Mouse (Mus musculus) ES-Bruce4 (cell line): ENCODE data around the gene Ccdc63. TPM values are rescaled to one million over a fixed set of nuclear protein-coding genes. Genes with fewer than 3 reads are reported as not detected.

Experiments
- H3K27ac ChIP-seq: 2 replicates; pipeline ENCODE4 v1.5.1; 2012; ENCODE audit warnings: low read length, inconsistent platforms; ENCODE audit not compliant: insufficient read depth
- H3K27me3 ChIP-seq: 2 replicates; pipeline ENCODE4 v1.6.1; 2012; ENCODE audit warnings: mild to moderate bottlenecking, low read length, inconsistent platforms; ENCODE audit not compliant: control insufficient read depth, poor library complexity, insufficient read depth, severe bottlenecking
- H3K36me3 ChIP-seq: 2 replicates; pipeline ENCODE4 v1.6.1; 2012; ENCODE audit warnings: inconsistent platforms, mild to moderate bottlenecking, low read length, moderate library complexity; ENCODE audit not compliant: control insufficient read depth, poor library complexity, insufficient read depth, severe bottlenecking
- H3K4me1 ChIP-seq: one replicate; pipeline ENCODE4 v1.8.1; 2011; ENCODE audit warnings: low read length; ENCODE audit not compliant: control insufficient read depth, insufficient read depth
- H3K4me3 ChIP-seq: 2 replicates; pipeline ENCODE4 v1.5.1; 2011; ENCODE audit warnings: low read depth, mild to moderate bottlenecking, low read length
- H3K9ac ChIP-seq: 2 replicates; pipeline ENCODE4 v1.6.1; 2012; ENCODE audit warnings: low read depth, mild to moderate bottlenecking, inconsistent platforms; ENCODE audit not compliant: poor library complexity, severe bottlenecking
- H3K9me3 ChIP-seq: replicated peaks from 2 replicates; pipeline ENCODE4 v1.6.1; 2012; ENCODE audit warnings: mild to moderate bottlenecking, low read length, inconsistent platforms; ENCODE audit not compliant: control insufficient read depth, poor library complexity, insufficient read depth, severe bottlenecking
- CTCF ChIP-seq: IDR thresholded peaks from one replicate; pipeline ENCODE4 v1.8.1; 2011; ENCODE audit warnings: low read depth, low read length
- EP300 ChIP-seq: IDR thresholded peaks from 2 replicates; pipeline ENCODE4 v1.6.1; 2011; ENCODE audit warnings: low read depth, low read length; ENCODE audit not compliant: insufficient read depth
- POLR2A ChIP-seq: IDR thresholded peaks from one replicate; pipeline ENCODE4 v1.8.1; 2011; ENCODE audit warnings: low read length; ENCODE audit not compliant: insufficient read depth
- polyA plus RNA-seq: library from polyadenylated mRNA; stranded (reverse); fragments of >200 nt; gene quantifications from 2 replicates; pipeline ENCODE4 v1.2.4, GENCODE M21; 2011; ENCODE audit warnings: low read depth; ENCODE audit not compliant: missing spikeins, insufficient read depth, insufficient read length

Gene Ccdc63
- polyA plus RNA-seq, 1 experiment, result 3.0 TPM

DNA sequence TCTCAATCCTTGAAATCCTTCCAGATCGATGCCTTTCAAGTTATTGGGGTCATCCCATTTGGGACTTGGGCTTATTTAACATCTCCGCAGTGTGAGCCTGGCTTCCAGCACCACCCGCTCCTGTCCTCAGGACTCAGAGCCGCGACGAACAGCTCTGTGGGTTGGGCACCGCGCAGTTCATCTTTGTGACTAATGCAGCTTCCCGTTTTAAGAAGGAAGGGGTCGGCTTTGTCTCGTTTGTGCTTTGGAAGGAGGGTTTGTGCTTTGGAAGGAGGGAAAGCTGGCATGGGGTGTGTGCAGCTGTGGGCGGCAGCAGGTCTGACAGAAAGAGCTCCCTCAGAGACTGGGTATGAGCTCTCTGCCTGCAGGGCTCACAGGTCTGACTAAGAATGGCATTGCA is 37.5 kb downstream of the Ccdc63 start:
- Histone ChIP-seq H3K9me3 (no peaks in the 10 kb centered on the region), H3K27ac (no peak overlapping the region), H3K27me3 (no peaks in the 10 kb centered on the region), H3K36me3 (no peaks in the 10 kb centered on the region), H3K9ac (no peak overlapping the region), H3K4me3 (no peak overlapping the region), H3K4me1 (no peaks in the 10 kb centered on the region)
- TF ChIP-seq POLR2A, result no peak
- no peak for TF ChIP-seq CTCF
- no peak for TF ChIP-seq EP300

DNA sequence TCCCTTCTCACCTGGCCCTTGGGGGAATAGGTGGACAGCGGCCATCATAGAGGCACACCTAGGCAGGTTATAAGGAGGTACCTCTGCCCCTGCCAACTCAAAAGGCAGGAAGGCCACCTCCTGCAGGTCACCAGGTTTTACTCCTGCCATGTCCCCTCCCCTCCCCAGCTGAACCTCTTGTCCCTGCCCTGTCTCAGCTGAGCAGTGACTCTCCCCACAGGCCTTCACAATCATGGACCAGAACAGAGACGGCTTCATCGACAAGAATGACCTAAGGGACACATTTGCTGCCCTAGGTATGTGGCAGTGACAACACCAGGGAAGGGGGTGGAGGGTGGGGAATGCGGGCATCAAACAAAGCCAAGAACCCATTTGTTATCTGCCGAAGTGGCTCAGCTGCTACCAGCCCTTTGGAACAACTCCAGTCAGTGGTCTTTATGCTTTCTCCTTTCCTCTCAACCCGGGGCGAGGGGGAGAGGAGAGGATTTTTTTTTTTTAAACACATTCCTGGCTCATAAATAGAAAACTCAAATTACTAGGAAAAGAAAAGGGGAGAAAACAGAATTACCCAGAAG is 38.1 kb downstream of the Ccdc63 start:
- H3K9me3 ChIP-seq, result no peaks in the 10 kb centered on the region
- no peak overlapping the region for H3K27ac ChIP-seq
- H3K4me1 ChIP-seq, result no peaks in the 10 kb centered on the region
- TF ChIP-seq POLR2A (no peak), CTCF (no peak), EP300 (no peak)
- no peaks in the 10 kb centered on the region for H3K27me3 ChIP-seq
- H3K9ac ChIP-seq, result no peak overlapping the region
- no peak overlapping the region for H3K4me3 ChIP-seq
- H3K36me3 ChIP-seq, result no peaks in the 10 kb centered on the region

- TF ChIP-seq EP300 (no peak), CTCF (no peak), POLR2A (no peak)
- Histone ChIP-seq H3K4me3 (no peak overlapping the region), H3K27me3 (no peaks in the 10 kb centered on the region), H3K9ac (no peak overlapping the region), H3K4me1 (no peaks in the 10 kb centered on the region), H3K9me3 (0 out of 2 replicates have a peak, but pooled peaks cover 6% of the 10 kb centered on the region), H3K27ac (no peak overlapping the region), H3K36me3 (no peaks in the 10 kb centered on the region)
These were observed 46.2 kb downstream of the Ccdc63 start for GRCm38 (mm10) chr5:122094439-122094838.

GRCm38 (mm10) chr5:122093734-122094133 is 46.9 kb downstream of the Ccdc63 start:
- Histone ChIP-seq H3K27ac (no peak overlapping the region), H3K4me1 (no peaks in the 10 kb centered on the region), H3K27me3 (no peaks in the 10 kb centered on the region), H3K9ac (no peak overlapping the region), H3K36me3 (no peaks in the 10 kb centered on the region), H3K9me3 (0 out of 2 replicates have a peak, but pooled peaks cover 6% of the 10 kb centered on the region), H3K4me3 (no peak overlapping the region)
- TF ChIP-seq CTCF (no peak), EP300 (no peak), POLR2A (no peak)

GRCm38 (mm10) chr5:122092794-122093193 is 47.8 kb downstream of the Ccdc63 start:
- H3K36me3 ChIP-seq, result no peaks in the 10 kb centered on the region
- 0 out of 2 replicates have a peak, but pooled peaks cover 6% of the 10 kb centered on the region for H3K9me3 ChIP-seq
- no peaks in the 10 kb centered on the region for H3K27me3 ChIP-seq
- TF ChIP-seq EP300, result no peak
- no peak for TF ChIP-seq CTCF
- TF ChIP-seq POLR2A, result no peak
- H3K9ac ChIP-seq, result no peak overlapping the region
- no peak overlapping the region for H3K27ac ChIP-seq
- no peak overlapping the region for H3K4me3 ChIP-seq
- H3K4me1 ChIP-seq, result no peaks in the 10 kb centered on the region

DNA sequence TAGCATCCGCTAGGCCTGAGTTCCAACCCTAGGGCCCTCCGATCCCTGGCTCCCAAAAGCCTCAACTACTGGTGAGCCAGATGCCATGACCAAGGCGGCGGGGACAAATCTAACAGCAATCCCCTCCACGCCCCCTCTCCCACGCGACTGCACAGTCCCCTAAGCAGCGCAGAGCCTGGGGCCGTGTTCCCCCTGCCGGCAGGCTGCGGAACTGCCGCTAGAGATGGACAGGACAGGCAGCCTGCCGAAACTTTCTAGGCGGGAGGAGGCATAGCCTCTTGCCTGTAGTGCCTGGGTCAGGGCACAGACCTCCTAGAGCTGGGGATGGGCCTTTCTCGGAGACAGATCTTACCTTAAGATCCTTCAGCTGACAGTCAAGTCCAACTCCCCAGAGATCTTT is 49.6 kb downstream of the Ccdc63 start:
- no peak overlapping the region for H3K27ac ChIP-seq
- 0 out of 2 replicates have a peak, but pooled peaks cover 6% of the 10 kb centered on the region for H3K9me3 ChIP-seq
- no peaks in the 10 kb centered on the region for H3K4me1 ChIP-seq
- H3K4me3 ChIP-seq, result no peak overlapping the region
- no peaks in the 10 kb centered on the region for H3K27me3 ChIP-seq
- TF ChIP-seq EP300 (no peak), CTCF (peak; percentile 68)
- no peaks in the 10 kb centered on the region for H3K36me3 ChIP-seq
- no peak overlapping the region for H3K9ac ChIP-seq
